Mouse (Mus musculus): ENCODE measurements around the gene Cd52. TPM values are rescaled to one million over a fixed set of nuclear protein-coding genes. Genes with fewer than 3 reads are reported as not detected.

Gene Cd52
- polyA plus RNA-seq, 1 experiment from 2014 or later: 4.5 TPM

- no peaks in the 10 kb centered on the region for H3K9me3 ChIP-seq (ENCODE audit: control insufficient read depth, low read length)
- H3K27me3 ChIP-seq (ENCODE audit: control insufficient read depth, insufficient read depth, low read length): no peaks in the 10 kb centered on the region
- no peak for ATAC-seq (ENCODE audit: low FRiP score, low TSS enrichment)
- no peak overlapping the region for H3K9ac ChIP-seq (replicated peaks; ENCODE audit: low read length)
- H3K27ac ChIP-seq (replicated peaks; ENCODE audit: low read depth, low read length): no peak overlapping the region
- no peak for DNase-seq
- H3K36me3 ChIP-seq (ENCODE audit: control insufficient read depth, insufficient read depth, low read length): no peaks in the 10 kb centered on the region
- no peaks in the 10 kb centered on the region for H3K4me1 ChIP-seq (ENCODE audit: control insufficient read depth, insufficient read depth, low read length)
- WGBS: 85% methylated on average over 6 of the region's 6 CpGs
- H3K4me2 ChIP-seq (ENCODE audit: low read length): no peak overlapping the region
- H3K4me3 ChIP-seq (replicated peaks; ENCODE audit: low read depth, low read length): no peak overlapping the region
Observed at GRCm38 (mm10) chr4:134058908-134059307, 36.0 kb downstream of the Cd52 start.

GRCm38 (mm10) chr4:134058166-134058715, 36.6 kb downstream of the Cd52 start:
- WGBS: 37% methylated on average over 14 of the region's 14 CpGs
- H3K27me3 ChIP-seq (ENCODE audit: control insufficient read depth, insufficient read depth, low read length): no peaks in the 10 kb centered on the region
- H3K4me2 ChIP-seq (ENCODE audit: low read length): no peak overlapping the region
- H3K27ac ChIP-seq (replicated peaks; ENCODE audit: low read depth, low read length): no peak overlapping the region
- H3K4me3 ChIP-seq (replicated peaks; ENCODE audit: low read depth, low read length): no peak overlapping the region
- no peak for DNase-seq
- no peak for ATAC-seq (ENCODE audit: low FRiP score, low TSS enrichment)
- H3K36me3 ChIP-seq (ENCODE audit: control insufficient read depth, insufficient read depth, low read length): no peaks in the 10 kb centered on the region
- H3K9ac ChIP-seq (replicated peaks; ENCODE audit: low read length): no peak overlapping the region
- no peaks in the 10 kb centered on the region for H3K9me3 ChIP-seq (ENCODE audit: control insufficient read depth, low read length)
- no peaks in the 10 kb centered on the region for H3K4me1 ChIP-seq (ENCODE audit: control insufficient read depth, insufficient read depth, low read length)

GRCm38 (mm10) chr4:134053538-134053937, 41.3 kb downstream of the Cd52 start, which contains the start of gene Zfp683:
Gene Zfp683 (plus strand): TSS chr4:134053838.
- Histone ChIP-seq H3K27me3 (ENCODE audit: control insufficient read depth, insufficient read depth, low read length) (no peaks in the 10 kb centered on the region), H3K4me2 (ENCODE audit: low read length) (no peak within 1 kb of the TSS), H3K4me3 (replicated peaks; ENCODE audit: low read depth, low read length) (no peak within 1 kb of the TSS), H3K4me1 (ENCODE audit: control insufficient read depth, insufficient read depth, low read length) (no peaks in the 10 kb centered on the region), H3K36me3 (ENCODE audit: control insufficient read depth, insufficient read depth, low read length) (no peaks in the 10 kb centered on the region), H3K9me3 (ENCODE audit: control insufficient read depth, low read length) (no peaks in the 10 kb centered on the region), H3K27ac (replicated peaks; ENCODE audit: low read depth, low read length) (no peak within 1 kb of the TSS), H3K9ac (replicated peaks; ENCODE audit: low read length) (no peak within 1 kb of the TSS)
- DNase-seq: no peak
- 83% methylated on average over 3 of the region's 3 CpGs for whole genome bisulfite sequencing
- ATAC-seq (ENCODE audit: low FRiP score, low TSS enrichment): no peak

GRCm38 (mm10) chr4:134052560-134052959, 42.3 kb downstream of the Cd52 start:
- H3K9me3 ChIP-seq (ENCODE audit: control insufficient read depth, low read length): no peaks in the 10 kb centered on the region
- ATAC-seq (ENCODE audit: low FRiP score, low TSS enrichment): no peak
- H3K36me3 ChIP-seq (ENCODE audit: control insufficient read depth, insufficient read depth, low read length): no peaks in the 10 kb centered on the region
- no peak overlapping the region for H3K4me3 ChIP-seq (replicated peaks; ENCODE audit: low read depth, low read length)
- H3K4me2 ChIP-seq (ENCODE audit: low read length): no peak overlapping the region
- H3K4me1 ChIP-seq (ENCODE audit: control insufficient read depth, insufficient read depth, low read length): no peaks in the 10 kb centered on the region
- no peaks in the 10 kb centered on the region for H3K27me3 ChIP-seq (ENCODE audit: control insufficient read depth, insufficient read depth, low read length)
- H3K27ac ChIP-seq (replicated peaks; ENCODE audit: low read depth, low read length): no peak overlapping the region
- peak; percentile 70 for DNase-seq
- no peak overlapping the region for H3K9ac ChIP-seq (replicated peaks; ENCODE audit: low read length)
- WGBS: 27% methylated on average over 8 of the region's 8 CpGs

- H3K4me2 ChIP-seq (ENCODE audit: low read length): no peak overlapping the region
- no peaks in the 10 kb centered on the region for H3K36me3 ChIP-seq (ENCODE audit: control insufficient read depth, insufficient read depth, low read length)
- no peak overlapping the region for H3K27ac ChIP-seq (replicated peaks; ENCODE audit: low read depth, low read length)
- WGBS: 82% methylated on average over 5 of the region's 5 CpGs
- no peak overlapping the region for H3K4me3 ChIP-seq (replicated peaks; ENCODE audit: low read depth, low read length)
- ATAC-seq (ENCODE audit: low FRiP score, low TSS enrichment) (no peak), DNase-seq (no peak)
- no peaks in the 10 kb centered on the region for H3K4me1 ChIP-seq (ENCODE audit: control insufficient read depth, insufficient read depth, low read length)
- H3K27me3 ChIP-seq (ENCODE audit: control insufficient read depth, insufficient read depth, low read length): no peaks in the 10 kb centered on the region
- no peak overlapping the region for H3K9ac ChIP-seq (replicated peaks; ENCODE audit: low read length)
- no peaks in the 10 kb centered on the region for H3K9me3 ChIP-seq (ENCODE audit: control insufficient read depth, low read length)
Observed at GRCm38 (mm10) chr4:134051912-134052311, 43.0 kb downstream of the Cd52 start.

- no peak overlapping the region for H3K4me3 ChIP-seq (replicated peaks; ENCODE audit: low read depth, low read length)
- ATAC-seq (ENCODE audit: low FRiP score, low TSS enrichment) (no peak), DNase-seq (no peak)
- H3K27ac ChIP-seq (replicated peaks; ENCODE audit: low read depth, low read length): no peak overlapping the region
- no peaks in the 10 kb centered on the region for H3K36me3 ChIP-seq (ENCODE audit: control insufficient read depth, insufficient read depth, low read length)
- no peak overlapping the region for H3K4me2 ChIP-seq (ENCODE audit: low read length)
- 90% methylated on average over 5 of the region's 5 CpGs for WGBS
- no peaks in the 10 kb centered on the region for H3K27me3 ChIP-seq (ENCODE audit: control insufficient read depth, insufficient read depth, low read length)
- H3K4me1 ChIP-seq (ENCODE audit: control insufficient read depth, insufficient read depth, low read length): no peaks in the 10 kb centered on the region
- H3K9me3 ChIP-seq (ENCODE audit: control insufficient read depth, low read length): no peaks in the 10 kb centered on the region
- H3K9ac ChIP-seq (replicated peaks; ENCODE audit: low read length): no peak overlapping the region
Observed at GRCm38 (mm10) chr4:134047648-134048047, 47.2 kb downstream of the Cd52 start.

- WGBS: 71% methylated on average over 2 of the region's 2 CpGs
- H3K4me3 ChIP-seq (replicated peaks; ENCODE audit: low read depth, low read length): no peak overlapping the region
- no peak overlapping the region for H3K9ac ChIP-seq (replicated peaks; ENCODE audit: low read length)
- H3K27me3 ChIP-seq (ENCODE audit: control insufficient read depth, insufficient read depth, low read length): no peaks in the 10 kb centered on the region
- no peaks in the 10 kb centered on the region for H3K4me1 ChIP-seq (ENCODE audit: control insufficient read depth, insufficient read depth, low read length)
- ATAC-seq (ENCODE audit: low FRiP score, low TSS enrichment) (no peak), DNase-seq (no peak)
- no peak overlapping the region for H3K27ac ChIP-seq (replicated peaks; ENCODE audit: low read depth, low read length)
- H3K4me2 ChIP-seq (ENCODE audit: low read length): no peak overlapping the region
- H3K9me3 ChIP-seq (ENCODE audit: control insufficient read depth, low read length): no peaks in the 10 kb centered on the region
- H3K36me3 ChIP-seq (ENCODE audit: control insufficient read depth, insufficient read depth, low read length): no peaks in the 10 kb centered on the region
Observed at GRCm38 (mm10) chr4:134043041-134043440, 51.8 kb downstream of the Cd52 start.

GRCm38 (mm10) chr4:134041317-134042123, 53.4 kb downstream of the Cd52 start:
- Histone ChIP-seq H3K9me3 (ENCODE audit: control insufficient read depth, low read length) (no peaks in the 10 kb centered on the region), H3K27ac (replicated peaks; ENCODE audit: low read depth, low read length) (no peak overlapping the region), H3K36me3 (ENCODE audit: control insufficient read depth, insufficient read depth, low read length) (no peaks in the 10 kb centered on the region), H3K4me1 (ENCODE audit: control insufficient read depth, insufficient read depth, low read length) (no peaks in the 10 kb centered on the region), H3K4me3 (replicated peaks; ENCODE audit: low read depth, low read length) (no peak overlapping the region), H3K9ac (replicated peaks; ENCODE audit: low read length) (no peak overlapping the region), H3K27me3 (ENCODE audit: control insufficient read depth, insufficient read depth, low read length) (no peaks in the 10 kb centered on the region), H3K4me2 (ENCODE audit: low read length) (no peak overlapping the region)
- 62% methylated on average over 9 of the region's 9 CpGs for WGBS
- ATAC-seq (ENCODE audit: low FRiP score, low TSS enrichment): no peak
- peak; percentile 67 for DNase-seq

GRCm38 (mm10) chr4:134035953-134036352, 58.9 kb downstream of the Cd52 start:
- H3K36me3 ChIP-seq (ENCODE audit: control insufficient read depth, insufficient read depth, low read length): no peaks in the 10 kb centered on the region
- 5% methylated on average over 16 of the region's 16 CpGs for WGBS
- no peaks in the 10 kb centered on the region for H3K27me3 ChIP-seq (ENCODE audit: control insufficient read depth, insufficient read depth, low read length)
- DNase-seq: peak; percentile 90
- no peak overlapping the region for H3K9ac ChIP-seq (replicated peaks; ENCODE audit: low read length)
- H3K9me3 ChIP-seq (ENCODE audit: control insufficient read depth, low read length): no peaks in the 10 kb centered on the region
- peak; percentile 50; the same call in 1 of the 2 replicates for ATAC-seq (ENCODE audit: low FRiP score, low TSS enrichment)
- no peaks in the 10 kb centered on the region for H3K4me1 ChIP-seq (ENCODE audit: control insufficient read depth, insufficient read depth, low read length)
- no peak overlapping the region for H3K4me3 ChIP-seq (replicated peaks; ENCODE audit: low read depth, low read length)
- H3K4me2 ChIP-seq (ENCODE audit: low read length): 0 out of 2 replicates have a peak overlapping the region, but pooled peaks have one; percentile 2
- no peak overlapping the region for H3K27ac ChIP-seq (replicated peaks; ENCODE audit: low read depth, low read length)

All from midbrain, embryonic 14.5 days (tissue).